Mouse (Mus musculus) C3H10T1/2 (cell line): ENCODE data around the gene Bdp1. TPM values are rescaled to one million over a fixed set of nuclear protein-coding genes. Genes with fewer than 3 reads are reported as not detected.

Experiments
- polyA plus RNA-seq, 2 experiments: library from polyadenylated mRNA; unstranded; fragments of >200 nt; fragmentation: generic; extraction: Trizol; gene quantifications; one replicate each; pipeline ENCODE4 v1.2.1; 2012; ENCODE audit warnings: missing spikeins in 2 of 2

The Bdp1 gene
- polyA plus RNA-seq = 1 to 10 TPM in 1 of 2 experiments, under 1 TPM in 1; 0.29 to 1.9 TPM

DNA sequence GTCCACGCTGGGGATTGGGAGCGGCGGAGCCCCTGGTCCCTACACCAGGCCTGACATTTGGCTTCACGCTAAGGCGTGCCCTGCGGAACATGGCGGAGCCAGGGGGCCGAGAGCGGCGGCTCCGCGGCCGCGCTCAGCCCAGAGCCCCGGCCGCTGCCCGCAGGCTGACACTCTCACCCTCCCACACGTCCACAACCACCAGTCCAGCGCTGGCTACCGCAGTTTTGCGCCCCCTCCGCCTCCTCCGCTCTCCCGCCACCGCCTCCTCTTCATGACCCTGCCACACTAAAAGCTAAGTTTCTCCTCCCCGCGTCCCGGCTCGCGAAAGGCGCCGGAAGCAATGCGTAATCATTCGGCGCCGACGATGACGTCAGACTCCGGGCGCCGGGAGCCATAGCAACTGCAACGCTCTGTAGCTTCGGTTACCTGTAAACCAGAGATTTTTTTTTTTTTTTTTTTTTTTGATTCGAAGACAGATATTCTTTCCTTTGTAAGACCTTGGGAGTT is at the start of gene Bdp1:
Gene Bdp1 (minus strand): TSS at position 323 of the 507 bp plus-strand sequence.

DNA sequence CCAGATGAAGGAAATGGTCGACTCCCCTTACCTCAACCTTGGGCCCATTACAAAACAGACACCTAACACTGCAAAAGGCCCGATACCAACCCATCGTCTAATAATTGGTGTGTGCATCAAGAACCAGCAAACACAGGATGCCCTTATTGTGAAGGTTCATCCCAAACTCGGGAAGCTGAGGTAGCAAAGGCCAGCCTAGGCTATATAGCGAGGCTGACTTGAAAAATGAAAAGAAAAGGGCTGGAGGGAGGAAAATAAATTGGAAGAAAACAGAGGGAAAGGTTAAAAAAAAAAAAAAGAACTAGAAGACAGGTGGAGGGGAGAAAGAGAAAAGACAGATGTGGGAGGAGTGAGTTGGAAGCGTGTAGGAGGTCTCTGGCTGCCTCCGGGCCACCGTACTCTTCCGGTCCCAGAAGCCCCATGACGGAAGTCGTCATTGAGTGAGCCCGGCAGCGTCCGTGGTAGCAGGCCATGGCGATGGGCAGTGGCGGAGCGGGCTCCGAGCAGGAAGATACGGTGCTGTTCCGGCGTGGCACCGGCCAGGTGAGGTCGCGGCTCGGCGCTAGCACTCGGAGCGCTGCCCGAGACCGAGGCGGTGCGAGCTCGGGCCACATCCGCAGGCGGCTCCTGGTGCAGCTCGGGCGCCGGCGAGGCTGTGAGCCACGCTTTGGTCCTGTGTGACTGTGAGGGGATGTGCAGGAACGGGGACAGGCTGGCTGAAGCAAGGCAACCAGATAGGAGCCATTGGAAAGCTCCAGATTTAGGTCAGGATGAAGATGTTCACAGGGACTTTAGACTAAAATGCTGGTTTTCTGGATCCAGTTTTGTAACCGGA is 20.8 kb upstream of the Bdp1 start, which contains the start of gene Smn1:
Gene Smn1 (plus strand): TSS at position 430 of the 835 bp plus-strand sequence.

DNA sequence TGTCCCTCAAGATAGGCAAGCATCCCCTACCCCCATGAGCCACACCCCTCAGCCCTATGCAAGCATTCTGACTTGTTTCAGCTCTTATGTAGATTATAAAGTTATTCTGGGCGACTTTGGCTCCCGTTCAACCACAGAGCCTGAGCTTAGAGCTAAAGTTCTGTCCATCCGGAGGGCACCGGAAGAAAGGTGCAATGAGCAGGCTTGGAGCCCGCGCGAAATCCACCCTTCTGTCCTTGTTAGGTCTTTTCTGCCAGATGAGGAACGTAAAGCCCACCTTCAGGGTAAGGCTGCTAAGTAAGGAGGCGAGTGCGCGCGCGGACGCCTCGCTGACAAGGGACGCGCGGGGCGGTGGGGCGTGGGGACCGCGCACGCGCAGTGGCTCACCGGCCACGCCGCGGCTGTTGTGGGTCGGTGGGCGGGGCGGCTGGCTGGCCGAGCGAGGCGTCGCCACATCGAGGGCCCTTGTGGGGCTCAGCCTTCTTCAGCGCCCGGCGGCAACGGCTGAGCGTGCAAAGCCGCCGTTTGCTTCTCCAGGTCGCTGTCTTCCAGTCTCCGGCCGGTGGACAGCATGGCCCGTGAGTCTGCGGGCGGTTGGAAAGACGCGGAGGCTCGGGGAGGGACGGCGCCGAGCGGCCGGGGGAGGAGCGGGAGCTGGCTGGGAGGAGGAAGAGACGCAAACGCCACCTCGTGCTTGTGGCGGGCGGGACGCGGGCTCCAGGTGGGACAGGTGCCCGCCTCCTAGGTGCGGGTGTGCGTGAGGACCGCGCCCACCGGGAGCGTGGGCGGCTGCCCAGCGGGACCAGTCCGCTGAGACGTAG is 4.0 kb upstream of the Bdp1 start, which contains the start of gene Serf1:
Gene Serf1 (plus strand): TSS at position 361 of the 821 bp plus-strand sequence.

DNA sequence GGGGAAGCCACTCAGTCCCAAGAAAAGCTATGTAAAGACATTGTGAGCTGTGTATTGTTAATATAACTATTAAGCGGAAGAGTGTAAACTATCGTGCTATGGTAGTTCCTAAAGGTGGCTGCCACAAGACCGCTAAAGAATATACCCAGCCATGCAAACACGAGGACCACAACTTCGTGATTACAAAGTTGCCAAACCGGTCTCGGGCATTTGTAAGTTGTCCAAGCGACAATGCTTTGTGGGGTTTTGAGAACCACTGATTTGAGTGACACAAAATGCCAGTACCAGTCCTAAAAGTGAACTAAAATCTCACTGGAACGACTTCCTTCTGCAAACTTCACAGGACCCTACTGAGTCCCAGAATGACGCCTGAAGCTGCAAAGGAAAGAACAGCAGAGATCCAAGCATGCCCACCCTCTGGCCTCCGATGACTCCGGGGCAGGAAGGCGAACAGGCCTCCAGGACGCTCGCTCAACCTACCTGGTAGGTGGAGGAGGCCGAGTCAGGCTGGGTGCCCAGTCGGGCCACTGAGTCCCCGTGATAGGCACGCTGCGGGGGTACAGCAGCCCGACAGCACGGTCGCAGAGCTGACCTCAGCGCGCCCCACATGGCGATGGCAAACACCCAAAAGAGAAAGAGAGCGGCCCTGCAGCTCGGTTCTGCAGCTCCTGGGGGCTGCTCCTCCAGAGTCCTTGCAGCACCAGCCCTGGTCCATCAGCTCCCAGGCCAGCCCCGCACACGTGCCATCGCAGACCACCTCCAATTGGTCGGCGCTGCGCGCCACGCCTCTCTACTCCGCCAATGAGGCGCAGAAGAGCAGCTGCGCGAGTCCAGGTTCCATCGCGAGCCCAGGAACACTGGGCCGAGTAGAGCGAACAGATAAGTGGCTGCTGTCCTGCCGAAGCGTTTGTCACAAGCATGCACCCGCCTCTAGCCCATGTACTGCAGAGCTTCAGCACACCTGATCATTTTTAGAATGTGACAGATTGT is 88.7 kb downstream of the Bdp1 start, which contains the start of gene Mccc2:
Gene Mccc2 (minus strand): TSS at position 734 of the 990 bp plus-strand sequence.

Other genes starting within 250 kb of the Bdp1 start
- gene Cartpt, start 203.0 kb downstream of the Bdp1 start, polyA plus RNA-seq = under 1 TPM; 0.05 to 0.07 TPM
- 10 to 100 TPM in 1 of 2 experiments, 1 to 10 TPM in 1; 3.5 to 25.3 TPM for gene Mccc2, start 88.4 kb downstream of the Bdp1 start, polyA plus RNA-seq
- gene Serf1, start 3.9 kb upstream of the Bdp1 start, polyA plus RNA-seq = 10 to 100 TPM; 11.5 to 56.4 TPM
- 10 to 100 TPM; 47.3 to 47.5 TPM for gene Smn1, start 20.8 kb upstream of the Bdp1 start, polyA plus RNA-seq
- gene Naip2, start 98.0 kb upstream of the Bdp1 start, polyA plus RNA-seq = under 1 TPM; 0.04 to 0.77 TPM
- under 1 TPM in 1 of 2 experiments, not detected in 1; 0.14 TPM for gene Naip5, start 142.3 kb upstream of the Bdp1 start, polyA plus RNA-seq
- gene Naip6, start 213.6 kb upstream of the Bdp1 start, polyA plus RNA-seq = under 1 TPM; 0.01 to 0.24 TPM